Mouse (Mus musculus) urinary bladder, postnatal 10 days (tissue): ENCODE measurements around the gene Ercc1.

ENCODE experiments used
- DNase-seq: peaks from one replicate; pipeline ENCODE4 v3.0.0; 2022; ENCODE audit warnings: low spot score

Ercc1 gene

GRCm38 (mm10) chr7:19309278-19309883 is 35.2 kb upstream of the Ercc1 start:
- no peak for DNase-seq

GRCm38 (mm10) chr7:19309884-19310641 is 34.5 kb upstream of the Ercc1 start, which contains the start of gene Fosb:
Fosb (minus strand) TSS chr7:19310051.
- DNase-seq: peak; percentile 87

GRCm38 (mm10) chr7:19311991-19312390 is 32.6 kb upstream of the Ercc1 start:
- no peak for DNase-seq

- no peak for DNase-seq
These were observed 30.5 kb upstream of the Ercc1 start for GRCm38 (mm10) chr7:19314033-19314432.

- DNase-seq: no peak
These were observed 28.0 kb upstream of the Ercc1 start for GRCm38 (mm10) chr7:19316451-19317161.

- no peak for DNase-seq
These were observed 26.4 kb upstream of the Ercc1 start for GRCm38 (mm10) chr7:19318201-19318600.

- no peak for DNase-seq
These were observed 25.9 kb upstream of the Ercc1 start for GRCm38 (mm10) chr7:19318676-19319075.

GRCm38 (mm10) chr7:19319458-19319857 is 25.1 kb upstream of the Ercc1 start:
- DNase-seq: no peak

GRCm38 (mm10) chr7:19319906-19320305 is 24.7 kb upstream of the Ercc1 start:
- peak; percentile 90 for DNase-seq

GRCm38 (mm10) chr7:19320637-19321036 is 23.9 kb upstream of the Ercc1 start:
- DNase-seq: no peak

- DNase-seq: no peak
These were observed 23.1 kb upstream of the Ercc1 start for GRCm38 (mm10) chr7:19321464-19321863.

- DNase-seq: no peak
These were observed 22.1 kb upstream of the Ercc1 start for GRCm38 (mm10) chr7:19322489-19322888.

- no peak for DNase-seq
These were observed 20.4 kb upstream of the Ercc1 start for GRCm38 (mm10) chr7:19324221-19324620.

GRCm38 (mm10) chr7:19325262-19326199 is 19.0 kb upstream of the Ercc1 start:
- DNase-seq: no peak

GRCm38 (mm10) chr7:19326359-19326758 is 18.2 kb upstream of the Ercc1 start:
- DNase-seq: no peak

GRCm38 (mm10) chr7:19327128-19327527 is 17.4 kb upstream of the Ercc1 start:
- DNase-seq: peak; percentile 58

- no peak for DNase-seq
These were observed 16.8 kb upstream of the Ercc1 start for GRCm38 (mm10) chr7:19327782-19328181.

- DNase-seq: no peak
These were observed 16.2 kb upstream of the Ercc1 start for GRCm38 (mm10) chr7:19328425-19328824.

GRCm38 (mm10) chr7:19331910-19332309 is 12.7 kb upstream of the Ercc1 start:
- DNase-seq: no peak

GRCm38 (mm10) chr7:19332709-19333352 is 11.7 kb upstream of the Ercc1 start:
- no peak for DNase-seq

GRCm38 (mm10) chr7:19335583-19335982 is 9.0 kb upstream of the Ercc1 start:
- DNase-seq: no peak
